Mouse (Mus musculus) hematopoietic stem cell, adult 5-6 weeks (primary cell): ENCODE measurements at regions not wholly inside any gene's neighbourhood (a gene's known extent, or its start where the extent isn't known, plus 50 kb on each side); places are given as distances from the start of the nearest gene placed in this dataset.

Experiments used
- ATAC-seq, 2 experiments: fragments of 125-278 bp in 1 of 2; replicated peaks in 1 of 2; 2 replicates each; pipeline ENCODE4 v1.8.0; 2016 to 2017; ENCODE audit warnings: inconsistent platforms in 2 of 2, mild to moderate bottlenecking in 2 of 2, moderate number of reproducible peaks in 2 of 2, low read depth in 1 of 2, moderate TSS enrichment in 1 of 2; ENCODE audit not compliant: low FRiP score in 2 of 2, poor library complexity in 2 of 2, severe bottlenecking in 2 of 2, insufficient read depth in 1 of 2, low TSS enrichment in 1 of 2

DNA sequence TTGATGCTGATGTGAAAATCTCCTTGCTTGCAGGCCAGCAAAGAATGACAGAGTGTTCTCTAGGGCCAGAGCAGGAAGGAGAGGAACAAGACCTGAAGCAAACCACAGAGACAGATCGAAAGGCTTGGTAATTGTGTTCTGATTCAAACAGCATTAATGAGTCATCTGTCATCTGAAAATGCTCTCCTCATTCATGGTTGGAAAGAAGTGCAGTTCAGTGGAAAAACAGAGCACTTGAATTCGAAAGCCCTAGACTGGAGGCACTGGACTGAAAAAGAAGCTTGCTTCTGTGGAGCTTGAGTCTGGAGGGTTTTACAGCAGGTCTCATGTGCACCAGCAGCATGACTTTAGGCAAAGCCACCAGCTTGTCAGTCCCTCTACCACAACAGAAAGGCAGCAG lies 374.3 kb upstream of the B430305J03Rik start:
- no peak for ATAC-seq

- no peak for ATAC-seq
These were observed 372.8 kb upstream of the B430305J03Rik start for GRCm38 (mm10) chr3:61738528-61738927.

DNA sequence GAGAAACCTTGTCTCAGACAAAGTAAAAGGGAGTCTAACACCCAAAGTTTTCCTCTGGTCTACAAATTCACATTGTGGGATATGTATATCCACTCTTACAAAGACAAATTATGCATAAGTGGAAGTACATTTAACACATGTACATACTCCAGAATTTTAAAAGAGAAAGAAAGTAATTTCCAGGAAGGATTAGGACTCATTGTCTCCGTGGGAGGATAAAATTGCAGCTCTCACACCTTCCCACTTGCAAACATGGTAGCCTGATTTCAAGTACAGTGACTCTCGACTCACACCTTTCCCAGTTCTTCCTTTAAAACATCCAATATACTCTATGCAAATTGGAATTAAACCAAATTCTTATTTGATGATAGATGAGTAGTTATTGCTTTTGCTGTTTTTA lies 351.0 kb upstream of the B430305J03Rik start:
- no peak for ATAC-seq

DNA sequence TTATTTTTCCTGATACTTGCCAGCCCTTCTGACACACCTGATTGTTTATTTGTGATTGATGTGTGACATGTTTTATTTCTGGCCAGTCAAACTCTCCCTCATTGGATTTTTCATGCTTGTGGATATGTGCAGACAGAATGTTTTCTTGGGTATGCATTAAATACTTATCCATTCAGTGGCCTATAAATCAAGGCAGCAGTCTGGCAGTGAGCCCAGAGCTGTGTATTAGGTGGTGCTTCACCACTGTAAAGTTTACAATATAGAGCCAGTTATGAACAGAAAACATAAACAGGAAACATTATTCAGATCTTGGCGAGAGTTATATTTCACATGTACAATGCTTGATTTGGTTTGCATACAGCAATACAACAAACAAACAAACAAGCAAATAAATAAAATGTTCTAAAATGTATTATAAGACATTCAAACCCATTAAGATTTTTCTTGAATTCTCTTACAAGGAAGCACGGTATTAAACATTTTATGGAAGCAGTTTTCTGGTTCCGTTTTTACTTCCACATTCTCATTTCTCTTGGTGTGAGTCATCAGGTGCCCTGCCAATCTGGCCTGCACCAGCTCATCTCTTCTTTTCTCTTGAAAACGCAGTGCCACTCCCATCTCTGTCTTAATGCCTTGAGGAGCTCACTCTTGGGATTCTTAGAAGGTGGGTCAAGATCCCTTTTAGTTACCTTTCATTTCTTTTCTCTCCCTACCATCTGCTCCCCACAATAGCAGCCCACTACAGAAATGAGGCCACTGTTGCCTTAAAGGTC lies 322.4 kb upstream of the B430305J03Rik start:
- ATAC-seq = no peak

DNA sequence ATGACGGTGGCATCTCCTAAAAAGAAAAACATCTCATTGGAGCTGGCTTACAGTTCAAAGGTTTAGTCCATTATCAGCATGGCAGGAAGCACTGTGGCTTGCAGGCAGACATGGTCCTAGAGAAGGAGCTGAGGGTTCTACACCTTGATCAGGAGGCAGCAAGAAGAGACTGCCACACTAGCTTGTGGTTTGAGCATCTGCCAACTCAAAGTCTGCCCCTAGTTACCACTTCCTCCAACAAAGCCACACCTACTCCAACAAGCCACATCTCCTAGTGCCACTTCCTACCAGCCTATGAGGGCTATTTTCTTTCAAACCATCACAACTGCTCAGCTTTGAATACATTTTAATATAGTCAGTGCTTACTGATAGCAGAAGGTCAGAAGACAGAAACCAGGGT lies 305.1 kb upstream of the B430305J03Rik start:
- peak; percentile 60 to 62; a peak in 3 of 4 replicates for ATAC-seq

- ATAC-seq = no peak
These were observed 290.4 kb upstream of the B430305J03Rik start for GRCm38 (mm10) chr3:61656143-61656542.

DNA sequence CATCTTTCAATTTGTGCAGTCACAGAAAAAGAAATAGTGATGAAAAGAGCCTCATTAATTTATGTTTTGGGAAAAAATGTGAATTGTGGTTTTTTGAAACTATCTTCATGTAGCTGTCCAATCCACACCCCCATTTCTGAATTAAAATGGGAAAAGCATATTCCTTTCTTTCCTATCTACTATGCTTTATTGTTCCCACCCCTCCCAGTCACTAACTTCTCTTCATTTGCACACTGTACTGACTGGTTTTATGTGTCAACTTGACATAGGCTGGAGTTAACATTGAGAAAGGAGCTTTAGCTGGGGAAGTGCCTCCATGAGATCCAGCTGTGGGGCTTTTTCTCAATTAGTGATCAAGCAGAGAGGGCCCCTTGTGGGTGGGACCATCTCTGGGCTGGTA lies 262.8 kb upstream of the B430305J03Rik start:
- ATAC-seq = no peak

- ATAC-seq = no peak
These were observed 262.3 kb upstream of the B430305J03Rik start for GRCm38 (mm10) chr3:61628099-61628498.

DNA sequence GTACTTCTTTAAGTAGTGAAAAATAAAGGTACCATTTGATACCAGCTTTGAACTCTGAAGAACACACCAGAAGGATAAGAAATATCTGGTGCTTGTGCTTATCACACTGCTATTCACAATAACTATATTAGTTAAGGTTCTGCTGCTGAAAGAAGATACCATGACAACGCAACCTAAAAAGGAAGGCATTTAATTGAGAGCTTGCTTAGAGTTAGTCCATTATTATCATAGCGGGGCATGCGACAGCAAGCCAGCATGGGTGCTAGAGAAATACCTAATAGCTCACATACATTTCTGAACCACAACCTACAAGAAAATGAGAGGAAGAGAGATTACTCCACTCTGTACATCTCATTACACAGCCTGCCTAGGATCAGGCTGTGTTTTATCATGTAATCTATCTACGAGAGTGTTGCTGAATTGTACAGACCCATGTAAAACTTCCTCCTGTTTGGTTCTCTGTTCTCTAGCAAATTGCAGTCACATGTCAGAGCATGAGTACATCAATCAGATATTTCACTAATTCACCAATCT lies 258.3 kb upstream of the B430305J03Rik start:
- no peak for ATAC-seq

DNA sequence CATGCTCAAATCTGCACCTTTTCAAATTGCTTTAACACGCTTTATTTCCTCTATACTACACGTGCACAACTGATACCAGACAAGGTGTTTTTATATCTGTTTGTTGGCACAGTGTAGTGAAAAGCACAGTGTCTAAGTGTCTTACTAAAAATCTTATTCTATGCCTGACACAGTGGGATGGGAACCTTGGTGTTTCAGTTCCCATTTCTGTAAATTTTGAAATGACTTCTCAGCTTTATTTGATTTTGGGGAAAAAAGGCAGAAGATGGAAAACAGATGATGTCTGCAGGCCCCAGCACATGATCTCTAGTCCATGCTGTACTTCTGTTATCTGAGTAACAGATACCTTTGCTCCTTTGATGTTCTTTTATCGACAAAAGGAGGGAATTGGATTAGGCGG lies 239.7 kb upstream of the B430305J03Rik start:
- no peak for ATAC-seq

- ATAC-seq = no peak
These were observed 237.1 kb upstream of the B430305J03Rik start for GRCm38 (mm10) chr3:61602891-61603290.

DNA sequence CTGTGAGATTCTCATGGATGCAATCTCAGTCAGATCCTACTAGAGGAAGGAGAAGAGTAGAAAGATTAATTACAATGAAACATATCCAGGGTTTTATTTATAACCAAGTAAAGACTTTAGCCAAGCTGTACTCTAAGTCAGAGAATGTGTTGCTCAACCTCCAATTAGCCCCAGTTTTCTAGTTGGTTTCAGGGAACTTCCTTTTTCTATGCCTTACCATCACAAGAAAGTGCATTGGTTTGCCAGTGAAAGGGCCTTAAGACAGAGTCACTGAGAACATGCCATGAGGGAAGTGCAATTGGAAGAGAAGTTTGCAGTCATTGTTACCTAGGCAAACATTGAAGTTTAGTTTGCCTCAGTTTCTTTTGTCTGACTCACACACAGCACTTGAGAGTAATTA lies 229.8 kb upstream of the B430305J03Rik start:
- ATAC-seq = no peak

DNA sequence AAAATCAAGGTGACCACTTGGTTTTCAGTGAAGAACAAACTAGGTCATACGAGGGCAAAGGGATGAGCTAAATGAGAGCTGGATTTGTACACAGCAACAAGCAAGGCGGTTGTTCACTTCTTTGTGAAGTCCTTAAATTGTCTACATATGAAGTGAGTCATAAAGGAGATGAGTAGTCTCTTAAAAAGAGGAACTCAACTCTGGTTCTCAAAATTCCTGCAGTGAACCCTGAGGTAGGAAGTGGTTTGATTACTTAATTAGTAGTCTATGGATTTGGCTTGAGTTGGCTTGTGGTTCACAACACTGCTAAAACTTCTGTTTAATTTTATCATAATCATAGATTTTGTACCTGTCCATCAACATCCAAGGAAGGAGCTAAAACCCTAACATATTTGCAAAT lies 226.6 kb upstream of the B430305J03Rik start:
- ATAC-seq = peak; percentile 98

GRCm38 (mm10) chr3:61583669-61584068 lies 217.9 kb upstream of the B430305J03Rik start:
- no peak for ATAC-seq

DNA sequence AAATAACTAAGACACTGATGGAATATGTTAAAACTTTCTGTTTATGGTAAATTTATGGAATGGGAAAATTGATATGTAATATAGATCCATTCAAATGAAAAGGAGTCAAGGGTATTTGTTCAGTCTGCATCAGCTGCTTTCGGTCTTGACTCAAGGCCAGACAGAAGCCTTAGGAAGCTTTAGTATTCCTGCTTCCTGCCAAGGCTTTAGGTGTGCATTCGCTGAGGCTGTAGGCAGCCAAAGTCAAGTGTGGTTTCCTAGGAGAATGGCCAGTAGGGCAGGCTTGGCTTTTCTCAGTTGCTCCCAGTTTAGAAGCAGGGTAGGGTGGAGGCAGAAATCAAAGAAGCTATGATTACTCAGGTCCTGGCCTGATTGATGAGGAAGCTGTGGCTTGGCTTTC lies 217.2 kb upstream of the B430305J03Rik start:
- ATAC-seq = no peak

GRCm38 (mm10) chr3:61580252-61580651 lies 214.5 kb upstream of the B430305J03Rik start:
- ATAC-seq = no peak

DNA sequence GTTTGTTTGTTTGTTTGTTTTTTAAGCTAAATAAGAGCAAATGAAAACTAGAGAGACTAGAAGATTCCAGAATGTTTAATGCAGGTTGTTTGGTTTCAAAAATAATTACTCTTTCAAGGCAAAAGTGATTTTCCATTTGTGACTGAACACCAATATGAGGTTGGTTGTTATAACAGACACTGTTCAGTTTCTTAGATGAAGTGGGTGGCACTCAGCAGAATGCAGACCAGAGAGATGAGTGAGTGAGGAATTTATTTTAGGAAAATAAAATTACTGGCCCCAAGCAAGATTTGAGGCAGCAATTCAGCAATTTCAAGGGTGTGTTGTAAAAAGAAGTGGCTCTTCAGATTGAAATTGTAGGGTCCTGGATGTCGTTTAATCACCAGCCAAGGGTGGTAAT lies 171.4 kb upstream of the B430305J03Rik start:
- ATAC-seq = no peak

- ATAC-seq = no peak
These were observed 170.0 kb upstream of the B430305J03Rik start for GRCm38 (mm10) chr3:61535751-61536150.

GRCm38 (mm10) chr3:61503178-61503577 lies 137.4 kb upstream of the B430305J03Rik start:
- no peak for ATAC-seq
